Mouse (Mus musculus) heart, adult 9 months (tissue): Measurements from ENCODE around the gene Btbd6.
A peak's percentile ranks its signal among the peaks of the same experiment; 100 is the strongest.

Experiments
- DNase-seq, 2 experiments: peaks; one replicate each; pipeline ENCODE4 v3.0.0; 2022; ENCODE audit warnings: low spot score in 2 of 2

Btbd6 gene

DNA sequence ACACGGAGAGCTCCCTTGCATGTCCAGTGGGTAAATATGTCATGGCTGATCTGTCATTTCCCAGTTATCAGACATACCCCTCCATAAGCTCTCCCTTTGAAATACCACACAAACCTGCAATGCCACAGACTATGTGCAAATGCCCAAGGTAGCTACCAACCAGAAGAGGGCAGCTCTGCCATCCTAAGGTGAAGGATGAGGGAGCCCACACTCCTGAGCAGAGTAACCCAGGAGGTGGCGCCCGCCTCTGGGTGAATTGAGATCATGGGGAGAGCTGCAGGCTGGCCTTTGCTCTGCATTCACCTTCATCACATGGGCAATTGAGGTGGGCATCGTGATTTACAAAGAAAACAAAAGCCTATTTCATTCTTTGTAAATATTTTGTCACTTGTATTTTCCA lies 28.7 kb downstream of the Btbd6 start:
- peak in 1 of 2 experiments; percentile 61 for DNase-seq

- peak in 1 of 2 experiments; percentile 48 for DNase-seq
Measured at GRCm38 (mm10) chr12:113011702-113012360, 35.5 kb downstream of the Btbd6 start.

- no peak for DNase-seq
Measured at GRCm38 (mm10) chr12:113012443-113012842, 36.2 kb downstream of the Btbd6 start.

DNA sequence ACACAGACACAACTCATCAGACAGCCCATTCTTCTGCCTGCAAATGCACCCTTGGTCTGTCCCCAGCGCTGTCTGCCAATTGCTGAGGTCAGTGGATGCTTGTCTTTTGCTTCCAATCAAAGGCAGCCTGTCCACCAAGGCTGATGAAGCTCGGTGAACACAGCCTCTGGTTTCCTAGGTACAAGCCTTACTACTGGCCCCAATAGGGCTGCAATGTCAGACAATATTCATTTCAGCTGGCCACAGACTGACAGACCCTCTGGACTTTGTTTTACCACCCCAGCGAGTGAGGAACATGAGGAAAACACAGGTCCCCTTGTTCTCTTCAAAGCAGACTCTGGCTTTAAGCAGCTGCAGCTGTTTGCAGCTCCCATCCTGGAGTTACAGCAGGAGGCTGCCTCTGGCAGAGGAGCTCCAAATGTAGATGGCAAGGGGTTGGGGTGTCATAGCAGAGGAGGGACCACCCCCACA lies 36.8 kb downstream of the Btbd6 start:
- peak in 1 of 2 experiments; percentile 53 for DNase-seq

DNA sequence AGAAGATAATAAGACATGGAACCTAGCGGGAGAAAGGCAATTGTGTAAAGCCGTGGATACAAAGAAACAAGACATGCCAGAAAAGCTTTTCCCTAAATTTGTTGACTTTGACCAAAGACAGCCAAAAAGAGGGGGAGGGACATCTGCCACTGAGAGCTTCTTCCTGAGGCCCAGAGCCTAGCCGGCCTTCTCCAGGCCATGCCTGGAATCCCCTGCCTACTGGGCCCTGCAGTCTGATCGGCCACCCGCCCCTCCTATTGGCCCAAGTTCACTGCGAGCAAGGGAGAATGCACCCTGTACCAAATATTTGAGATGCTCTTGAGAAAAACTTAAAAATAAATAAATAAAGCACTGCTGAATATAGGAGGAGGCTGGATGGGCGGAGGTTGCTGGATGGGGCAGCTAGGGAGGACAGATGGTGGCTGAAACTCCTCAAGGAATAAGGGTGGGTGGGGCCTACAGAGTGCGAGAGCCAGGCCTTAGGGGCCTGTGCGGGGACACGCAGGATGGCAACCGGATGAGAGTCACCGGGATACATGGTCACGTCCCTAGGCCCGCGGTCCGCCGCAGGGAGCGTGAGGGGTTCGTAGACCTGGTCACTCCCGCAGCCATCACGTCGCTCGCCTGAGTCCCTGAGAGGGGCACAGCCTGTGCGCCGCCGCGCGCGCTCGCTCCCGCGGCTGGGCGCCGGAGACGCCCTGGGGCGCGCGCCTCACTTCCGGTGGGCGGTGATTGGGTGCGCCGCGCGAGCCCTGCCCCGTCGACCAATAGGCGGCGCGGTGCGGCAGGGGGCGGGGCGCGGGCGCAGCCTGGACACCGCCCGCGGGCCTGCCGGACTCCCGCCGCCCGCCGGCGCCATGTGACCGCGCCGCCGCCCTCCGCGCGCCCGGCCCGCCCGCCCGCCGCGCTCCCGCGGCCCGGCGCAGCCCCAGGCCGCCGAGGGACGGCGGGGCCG lies 37.6 kb downstream of the Btbd6 start, which contains the start of gene Pacs2:
TSS of gene Pacs2 (plus strand) at position 905 of the 955 bp plus-strand sequence.
- peak; percentile 94 to 96 for DNase-seq

DNA sequence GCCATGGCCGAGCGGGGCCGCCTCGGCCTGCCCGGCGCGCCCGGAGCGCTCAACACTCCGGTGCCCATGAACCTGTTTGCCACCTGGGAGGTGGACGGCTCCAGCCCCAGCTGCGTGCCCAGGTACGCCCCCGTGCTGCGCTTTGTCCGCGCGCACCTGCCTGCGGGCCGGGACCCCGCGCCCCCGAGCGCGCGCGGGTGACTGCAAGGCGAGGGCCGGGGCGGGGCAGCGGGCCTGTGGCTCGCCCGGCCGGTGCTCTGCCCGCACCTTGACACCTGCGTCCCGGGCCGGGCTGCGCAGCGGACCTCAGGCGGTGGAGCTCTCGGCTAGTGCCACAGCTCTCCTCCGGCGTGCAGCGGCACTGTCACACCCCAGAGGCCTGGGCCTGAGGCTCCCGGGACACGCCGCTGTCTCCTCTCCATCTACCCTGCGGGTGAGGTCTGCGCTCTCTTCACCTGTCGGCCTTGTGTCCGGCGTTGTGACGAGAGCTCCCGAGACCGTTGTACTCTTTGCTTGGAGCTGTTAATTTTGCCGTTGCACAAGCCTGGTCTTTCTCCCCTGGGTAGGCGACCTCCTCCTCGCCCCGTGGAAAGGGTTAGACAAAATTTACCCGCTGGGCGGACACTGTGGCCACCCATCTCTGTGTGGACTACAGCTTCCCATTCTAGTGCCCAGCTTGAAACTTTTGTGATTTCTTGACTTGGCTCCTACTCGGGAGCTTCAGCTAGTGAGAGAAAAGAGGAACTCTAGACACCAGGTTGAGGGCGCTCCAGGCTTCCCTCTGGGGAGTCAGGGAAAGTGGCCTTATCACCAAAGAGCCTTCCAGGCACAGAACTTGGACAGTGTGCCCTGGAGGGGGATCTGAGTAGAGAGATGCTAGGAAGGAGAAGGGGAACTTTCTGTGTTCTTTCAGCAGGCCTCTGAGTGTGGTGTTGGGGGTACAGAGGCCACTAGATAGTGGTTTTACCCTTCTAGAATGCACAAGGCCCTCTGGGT lies 38.6 kb downstream of the Btbd6 start:
- peak in 1 of 2 experiments; percentile 41 for DNase-seq

DNA sequence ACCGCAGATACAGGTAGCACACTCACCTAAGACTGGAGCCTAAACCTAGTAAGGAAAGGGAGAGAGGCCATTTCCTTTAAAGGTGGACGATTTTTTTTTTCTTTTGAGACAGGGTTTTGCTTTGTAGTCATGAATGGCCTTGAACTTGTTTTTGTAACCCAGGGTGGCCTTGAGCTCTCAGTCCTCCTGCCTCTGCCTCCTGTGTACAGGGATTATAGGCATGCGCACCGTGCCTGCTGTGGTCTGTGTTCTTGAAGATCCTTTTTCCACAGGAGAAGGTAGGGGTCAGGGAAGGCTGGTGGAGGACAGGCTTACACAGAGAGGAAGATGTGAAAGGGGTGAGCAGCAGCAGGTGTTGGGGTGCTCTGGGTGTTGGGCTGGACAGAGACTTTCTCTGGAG lies 39.7 kb downstream of the Btbd6 start:
- DNase-seq = no peak

- DNase-seq = no peak
Measured at GRCm38 (mm10) chr12:113016976-113017375, 40.7 kb downstream of the Btbd6 start.

GRCm38 (mm10) chr12:113017429-113017984 lies 41.2 kb downstream of the Btbd6 start:
- DNase-seq = no peak

- DNase-seq = no peak
Measured at GRCm38 (mm10) chr12:113018763-113019162, 42.5 kb downstream of the Btbd6 start.

GRCm38 (mm10) chr12:113021488-113021887 lies 45.2 kb downstream of the Btbd6 start:
- DNase-seq = no peak

DNA sequence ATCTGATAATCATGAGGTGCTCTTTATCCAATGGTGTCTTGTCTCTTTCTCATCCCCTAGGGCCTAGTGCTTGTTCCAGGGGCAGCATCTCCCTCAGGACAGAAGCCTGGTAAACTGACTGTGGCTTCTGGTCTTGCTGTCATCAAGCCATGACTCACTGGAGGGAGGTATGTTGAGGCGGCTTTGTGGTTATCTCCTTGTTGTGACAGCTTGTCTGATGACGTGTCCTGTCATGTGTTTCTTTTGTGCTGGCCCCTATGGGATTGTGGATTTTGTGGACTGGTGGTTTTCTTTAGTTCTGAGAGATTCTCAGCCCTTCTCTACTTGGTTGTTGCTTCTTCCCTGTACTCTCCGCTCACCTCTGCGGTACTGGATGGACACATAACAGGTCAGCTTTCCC lies 46.8 kb downstream of the Btbd6 start:
- DNase-seq = no peak

GRCm38 (mm10) chr12:113026557-113026956 lies 50.3 kb downstream of the Btbd6 start:
- DNase-seq = no peak

DNA sequence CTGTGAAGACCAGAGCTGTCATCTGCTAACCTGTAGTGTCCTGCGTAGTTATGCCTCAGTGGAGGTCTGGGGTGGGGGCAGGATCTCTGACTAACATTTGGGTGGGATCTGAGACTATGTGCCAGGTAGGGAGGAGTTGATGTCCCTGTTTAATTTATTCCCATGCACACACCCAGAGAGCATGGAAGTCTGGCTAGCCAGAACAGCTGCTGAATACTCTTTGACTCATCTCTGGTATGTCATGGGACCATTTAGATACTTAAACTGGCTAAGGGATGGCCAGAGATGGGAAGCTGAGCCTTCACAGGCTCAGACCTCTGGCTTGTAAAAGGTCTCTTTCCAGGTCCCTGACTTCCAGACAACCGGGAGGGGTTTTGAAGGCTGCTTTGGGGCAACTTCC lies 51.2 kb downstream of the Btbd6 start:
- no peak for DNase-seq

DNA sequence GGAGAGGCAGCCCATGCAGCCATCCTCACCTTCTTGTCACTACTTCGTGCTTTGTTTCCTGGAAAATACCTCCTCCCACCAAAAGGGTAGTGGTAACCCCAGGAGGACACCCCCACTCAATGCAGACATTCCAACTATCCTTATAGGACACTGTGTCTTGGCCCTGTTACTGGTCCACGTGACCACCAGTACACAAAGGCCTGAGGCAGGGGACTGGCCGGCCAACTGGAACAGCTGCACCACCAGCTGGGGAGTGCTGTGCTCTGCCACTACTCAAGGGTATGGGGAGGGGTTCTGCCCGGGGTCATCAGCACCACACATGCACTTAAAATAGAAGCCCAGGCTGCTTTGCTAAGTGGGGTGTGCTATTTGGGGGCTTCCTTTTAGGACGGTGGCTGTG lies 51.8 kb downstream of the Btbd6 start:
- DNase-seq = no peak
